Mouse (Mus musculus) mature B cell (primary cell): ENCODE measurements around the gene Clec3a.

Source experiments
- in situ Hi-C: fragments of 300-500 bp; cut with MboI; formaldehyde crosslinking; loops from 2 replicates; pipeline ENCODE4 v1.14.3; 2019

The Clec3a gene

DNA sequence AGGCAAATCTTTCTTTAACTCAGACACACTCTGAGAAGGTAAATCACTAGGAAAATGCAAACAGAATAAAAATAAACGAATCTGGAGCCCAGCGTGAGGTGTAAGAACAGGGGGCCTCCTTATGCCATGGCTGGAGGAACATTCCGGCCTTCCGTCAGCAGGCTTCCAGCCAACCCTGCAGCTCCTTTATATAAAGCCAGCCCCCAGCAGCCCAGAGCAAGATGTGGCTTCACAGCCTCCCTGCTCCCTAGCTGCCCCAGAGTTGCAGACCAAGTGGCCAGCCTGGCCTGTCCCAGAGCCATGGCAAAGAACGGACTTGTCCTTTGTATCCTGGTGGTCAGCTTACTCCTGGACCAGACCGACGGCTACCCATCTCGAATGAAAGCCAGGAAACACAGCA, at the start of gene Clec3a:
Gene Clec3a, plus strand, starts transcription at position 301 of the 400 bp plus-strand sequence.
- in situ Hi-C loops, result no loop called here

DNA sequence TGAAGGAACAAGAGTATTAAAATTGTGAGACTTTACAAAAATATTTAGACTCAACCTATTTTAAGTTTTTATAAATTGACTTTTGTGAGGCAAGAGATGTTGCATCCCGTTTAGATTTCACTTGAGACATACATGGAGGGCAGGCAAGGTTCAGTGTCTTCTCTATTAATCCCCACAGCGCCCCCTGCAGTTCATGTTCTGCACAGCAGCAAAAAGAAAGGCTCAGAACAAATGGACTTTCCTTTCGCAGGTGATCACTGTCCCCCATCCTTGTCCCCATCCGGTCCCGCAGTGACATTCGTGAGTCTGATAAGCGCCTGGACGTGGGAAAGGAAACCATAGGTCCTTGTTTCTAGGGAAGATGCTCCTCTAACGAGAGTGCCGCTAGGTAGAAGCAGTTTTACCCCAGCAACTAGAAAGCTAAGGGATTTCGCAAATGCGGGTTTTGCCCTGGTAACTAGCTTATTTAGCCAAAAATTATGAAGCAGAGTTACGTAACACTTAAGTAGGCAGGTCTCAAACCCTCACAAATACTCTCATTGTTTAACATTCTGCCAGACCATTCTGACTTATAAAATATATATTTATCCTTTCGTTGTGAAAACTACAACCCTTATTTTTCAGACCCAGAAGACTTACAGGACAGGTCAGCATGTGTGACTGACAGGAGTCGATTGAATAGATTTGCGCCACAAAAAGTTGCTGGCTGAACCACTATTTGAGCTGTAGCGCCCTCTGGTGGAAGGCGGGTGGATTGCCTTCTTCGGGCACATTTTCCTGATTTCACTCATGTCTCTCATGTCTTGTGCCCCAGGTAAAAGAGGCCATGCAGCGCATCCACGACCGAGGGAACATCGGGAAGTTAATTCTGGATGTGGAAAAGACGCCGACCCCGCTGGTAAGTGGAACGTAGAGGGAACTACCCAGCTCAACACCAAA, 48.6 kb upstream of the Clec3a start:
- in situ Hi-C loops, result no loop called here

DNA sequence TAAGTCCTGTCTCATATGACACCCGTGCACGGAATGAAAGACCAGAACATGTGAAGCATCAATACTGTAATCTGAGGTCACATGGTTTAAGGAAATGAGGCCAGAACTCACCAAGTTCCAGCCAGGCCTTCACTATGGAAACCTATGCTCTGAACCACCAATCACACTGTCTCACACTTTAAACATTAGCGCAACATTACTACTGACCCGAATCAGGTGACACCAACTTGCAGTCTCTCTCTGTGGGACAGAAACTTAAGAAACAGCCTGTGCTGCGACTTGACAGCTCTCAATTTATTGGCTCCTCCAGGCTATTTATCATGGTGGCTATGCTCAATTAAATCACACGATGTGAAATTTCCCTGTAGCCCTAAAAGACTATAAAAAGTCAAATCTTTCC, 43.5 kb upstream of the Clec3a start:
- in situ Hi-C loops, result no loop called here

DNA sequence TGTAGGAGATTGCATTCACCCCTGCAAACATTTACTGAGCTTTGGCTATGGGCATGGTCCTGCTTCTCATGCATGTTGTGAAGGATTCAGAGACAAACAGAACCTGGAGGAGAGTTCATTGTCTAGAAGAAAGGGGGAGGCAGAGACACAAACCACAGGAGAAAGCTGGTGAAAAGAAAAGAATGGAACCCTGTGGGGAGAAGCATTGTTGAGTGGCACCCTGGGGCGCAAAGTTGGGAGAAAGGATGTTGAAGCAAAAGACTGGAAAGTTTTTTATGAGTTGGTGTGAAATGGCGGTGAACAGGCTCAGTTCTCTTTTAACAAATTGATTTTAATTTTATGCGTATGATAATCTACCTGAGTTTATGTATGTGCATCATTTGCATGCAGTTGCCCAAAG, 33.7 kb upstream of the Clec3a start:
- in situ Hi-C loops, result no loop called here

DNA sequence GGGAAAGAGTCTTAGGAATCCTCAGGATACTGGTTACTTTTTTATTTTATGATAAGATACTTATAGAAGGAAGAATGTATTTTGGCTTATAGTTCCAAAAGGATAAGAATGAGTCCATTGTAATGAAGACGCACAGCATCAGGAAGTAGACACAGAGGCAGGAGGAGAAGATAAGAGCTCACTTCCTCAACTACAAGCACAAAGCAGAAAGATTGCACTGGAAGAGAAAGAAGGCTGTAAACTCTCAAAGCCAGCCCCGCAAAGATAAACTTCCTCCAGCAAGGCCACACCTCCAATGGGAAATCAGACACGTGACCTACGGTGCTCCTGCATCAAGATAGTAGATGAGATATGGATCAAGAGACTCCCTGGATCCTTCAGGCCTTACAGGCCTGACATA, 30.4 kb upstream of the Clec3a start:
- in situ Hi-C loops, result no loop called here

DNA sequence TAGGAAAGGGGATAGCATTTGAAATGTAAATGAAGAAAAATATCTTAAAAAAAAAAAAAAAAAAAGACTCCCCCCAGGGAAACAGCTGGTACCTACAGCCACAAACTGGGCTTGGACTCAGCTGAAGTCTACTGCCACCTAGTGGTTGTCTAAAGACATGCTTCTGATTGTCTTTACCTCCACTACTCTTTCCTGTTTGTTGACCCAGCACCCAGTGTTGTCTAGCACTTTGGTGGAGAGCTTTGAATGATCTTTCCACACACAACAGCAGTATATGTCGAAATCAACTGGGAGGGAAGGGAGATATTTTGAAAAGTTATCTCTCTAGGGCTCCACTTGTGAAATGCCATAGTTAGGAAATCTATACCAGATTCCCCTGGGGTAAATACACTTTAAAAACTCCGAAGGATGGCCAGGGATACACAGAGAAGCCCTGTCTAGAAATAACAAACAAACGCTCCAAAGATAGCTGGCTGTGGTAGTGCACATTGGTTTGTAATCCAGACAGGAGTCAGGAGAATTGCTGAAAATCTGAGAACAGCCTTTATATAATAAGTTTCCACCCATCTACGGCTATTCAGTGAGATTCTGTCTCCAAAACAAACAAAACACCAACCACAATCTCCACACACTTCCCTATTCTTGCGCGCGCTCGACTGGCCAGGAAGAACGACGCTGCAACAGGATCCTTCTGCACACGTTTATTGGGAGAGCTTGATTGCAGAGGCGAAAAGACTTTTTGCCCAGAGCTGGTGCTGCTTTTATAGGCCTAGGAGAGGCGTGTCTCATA, 27.2 kb upstream of the Clec3a start:
- in situ Hi-C loops, result no loop called here

DNA sequence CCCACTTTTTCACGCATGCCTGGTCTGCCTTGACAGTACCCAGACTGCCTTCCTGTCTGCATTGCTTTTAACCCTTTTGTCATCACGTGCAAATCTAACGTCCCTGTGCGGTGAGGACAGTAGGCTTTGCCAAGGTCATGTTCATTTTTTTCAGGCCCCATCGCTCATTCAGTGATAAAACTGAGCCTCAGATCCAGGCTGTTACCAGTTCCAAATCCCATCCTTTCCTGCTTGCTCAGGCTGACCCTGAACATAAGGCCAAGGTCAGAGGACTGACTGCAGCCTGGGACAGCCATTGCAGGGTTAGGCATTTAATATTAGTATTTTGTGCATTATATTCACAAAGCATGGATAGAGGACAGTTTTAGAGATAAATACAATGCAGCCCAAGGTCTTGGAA, 19.6 kb upstream of the Clec3a start:
- in situ Hi-C loops, result no loop called here

DNA sequence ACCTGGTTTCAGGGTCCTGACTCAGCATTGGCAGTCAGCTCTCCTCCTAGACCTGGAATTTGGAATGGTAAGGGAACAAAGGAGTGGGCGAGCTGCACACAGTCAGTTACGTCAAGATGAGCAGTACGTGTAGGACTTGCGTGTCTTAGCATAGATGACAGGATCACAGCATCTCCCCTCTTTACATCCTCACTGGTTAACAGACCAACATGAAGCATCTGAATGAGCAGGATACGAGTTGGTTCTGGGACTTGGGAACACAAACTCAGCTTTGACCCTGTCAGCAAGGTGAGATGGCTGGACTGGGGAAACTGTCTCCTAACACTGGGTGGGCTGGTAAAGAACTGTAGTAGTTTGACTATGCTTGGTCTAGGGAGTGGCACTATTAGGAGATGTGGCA, 18.6 kb upstream of the Clec3a start:
- in situ Hi-C loops, result no loop called here

DNA sequence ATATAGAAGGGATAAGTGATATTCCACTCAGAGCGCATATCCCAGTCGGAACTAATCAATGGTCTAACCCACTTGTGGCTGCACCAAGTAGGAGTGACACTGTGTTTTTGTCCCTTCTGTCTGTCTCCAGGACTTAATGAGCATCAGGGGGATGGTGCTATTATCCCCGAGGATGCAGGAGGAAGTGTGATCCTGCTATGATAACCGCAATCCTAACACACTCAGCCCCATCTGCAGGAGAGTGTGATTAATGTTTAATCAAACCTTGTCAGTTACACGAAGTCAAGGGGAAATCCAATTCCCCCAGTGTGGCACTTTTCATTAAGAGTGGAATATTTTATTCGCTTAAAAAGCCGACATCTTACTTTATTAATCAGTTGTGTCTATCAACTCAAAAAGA, 16.2 kb upstream of the Clec3a start:
- in situ Hi-C loops, result no loop called here

DNA sequence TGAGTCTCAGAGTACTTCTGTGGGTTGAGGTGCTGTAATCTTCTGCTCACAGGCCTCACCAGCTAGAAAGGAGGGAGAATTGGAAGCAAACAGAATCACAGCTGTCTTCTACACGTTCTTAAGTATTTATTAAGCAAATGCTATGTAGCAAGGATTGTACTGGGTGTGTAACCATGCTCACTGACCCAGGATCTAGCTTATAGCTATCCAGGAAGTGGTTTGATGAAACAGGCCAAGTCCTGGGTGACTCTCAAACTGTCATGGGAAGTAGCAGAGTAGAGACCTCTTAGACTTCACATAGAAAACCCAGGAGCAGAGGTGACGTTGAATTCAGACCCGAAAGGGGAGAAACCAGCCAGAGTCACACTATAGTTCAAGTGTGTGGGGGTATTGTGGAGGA, 6.5 kb upstream of the Clec3a start:
- in situ Hi-C loops, result no loop called here

DNA sequence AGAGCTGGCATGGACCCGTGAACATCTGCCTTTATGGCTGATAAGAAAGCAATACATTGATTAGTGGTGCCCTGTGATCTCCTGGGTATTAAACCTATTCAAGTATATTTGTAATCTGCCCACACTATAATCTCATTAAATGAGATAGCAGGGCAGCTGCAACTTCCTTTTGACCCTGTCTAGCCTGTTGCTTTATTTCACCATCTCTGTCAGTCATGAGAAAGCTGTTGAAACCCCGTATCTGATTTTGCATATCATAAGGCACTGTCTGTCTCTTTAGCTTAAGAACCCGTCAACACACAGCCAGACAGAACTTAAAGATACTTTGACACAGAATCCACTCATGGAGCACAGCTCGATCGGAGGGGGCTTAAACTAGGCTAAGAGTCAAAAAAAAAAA, 600 bp downstream of the Clec3a start:
- in situ Hi-C loops, result no loop called here

DNA sequence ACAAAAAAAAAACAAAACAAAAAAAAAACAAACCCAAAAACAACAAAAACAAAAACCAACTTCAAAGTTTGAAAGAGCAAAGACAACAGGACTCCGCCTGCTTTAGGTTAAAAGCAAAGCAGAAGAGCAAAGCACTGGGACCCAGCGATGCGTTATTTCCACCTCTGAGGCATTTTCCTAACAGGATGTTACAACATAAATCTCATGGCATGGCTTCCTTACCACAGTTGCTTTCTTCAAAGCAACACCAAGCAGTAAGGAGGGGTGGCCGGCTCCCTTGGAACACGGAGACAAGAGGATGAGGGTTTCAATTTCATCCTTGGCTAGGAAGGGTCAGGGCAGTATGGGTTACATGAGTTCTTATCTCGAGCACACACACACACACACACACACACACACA, 1.0 kb downstream of the Clec3a start:
- in situ Hi-C loops, result no loop called here

DNA sequence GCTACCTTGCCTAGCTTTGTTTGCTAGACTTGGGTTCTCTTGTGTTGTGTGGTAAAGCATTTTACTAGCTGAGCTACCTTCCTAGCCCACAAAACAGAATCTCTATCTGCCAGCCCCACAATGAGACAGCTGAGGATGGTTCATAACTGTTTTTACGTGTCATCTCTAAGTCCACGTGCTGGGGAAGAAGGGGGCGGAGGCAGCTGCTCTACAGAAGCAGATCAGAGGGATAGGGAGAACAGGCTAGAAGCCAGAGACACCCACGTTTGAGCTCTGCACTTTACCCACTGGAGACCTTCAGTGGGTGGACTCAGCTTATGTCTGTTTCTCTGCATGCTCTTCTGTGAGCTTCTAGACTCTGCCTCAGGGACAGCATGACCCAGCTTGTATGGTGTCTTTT, 3.7 kb downstream of the Clec3a start:
- in situ Hi-C loops, result no loop called here

DNA sequence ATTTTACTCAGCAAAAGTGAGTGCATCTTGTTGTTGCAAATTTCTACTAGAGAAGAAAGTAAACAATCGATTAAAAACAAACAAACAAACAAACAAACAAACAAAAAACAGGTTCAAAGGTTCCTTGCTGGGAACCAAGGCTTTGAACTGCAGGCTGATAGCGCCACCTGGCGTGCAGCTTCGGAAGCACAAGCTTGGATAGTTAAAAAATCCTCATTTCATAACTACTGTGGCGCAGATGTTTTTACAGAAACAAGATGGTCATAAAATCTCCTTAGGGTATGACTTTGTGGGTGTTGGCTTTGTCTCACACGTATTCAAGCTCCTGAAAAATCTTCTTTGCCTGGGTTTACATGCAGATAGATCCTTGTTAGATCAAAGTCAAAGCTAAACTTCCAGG, 20.4 kb downstream of the Clec3a start:
- in situ Hi-C loops, result loop anchor here (10.0 kb wide), 1 partner anchor 803 kb away; the partner anchor contains the start of gene Mon1b

DNA sequence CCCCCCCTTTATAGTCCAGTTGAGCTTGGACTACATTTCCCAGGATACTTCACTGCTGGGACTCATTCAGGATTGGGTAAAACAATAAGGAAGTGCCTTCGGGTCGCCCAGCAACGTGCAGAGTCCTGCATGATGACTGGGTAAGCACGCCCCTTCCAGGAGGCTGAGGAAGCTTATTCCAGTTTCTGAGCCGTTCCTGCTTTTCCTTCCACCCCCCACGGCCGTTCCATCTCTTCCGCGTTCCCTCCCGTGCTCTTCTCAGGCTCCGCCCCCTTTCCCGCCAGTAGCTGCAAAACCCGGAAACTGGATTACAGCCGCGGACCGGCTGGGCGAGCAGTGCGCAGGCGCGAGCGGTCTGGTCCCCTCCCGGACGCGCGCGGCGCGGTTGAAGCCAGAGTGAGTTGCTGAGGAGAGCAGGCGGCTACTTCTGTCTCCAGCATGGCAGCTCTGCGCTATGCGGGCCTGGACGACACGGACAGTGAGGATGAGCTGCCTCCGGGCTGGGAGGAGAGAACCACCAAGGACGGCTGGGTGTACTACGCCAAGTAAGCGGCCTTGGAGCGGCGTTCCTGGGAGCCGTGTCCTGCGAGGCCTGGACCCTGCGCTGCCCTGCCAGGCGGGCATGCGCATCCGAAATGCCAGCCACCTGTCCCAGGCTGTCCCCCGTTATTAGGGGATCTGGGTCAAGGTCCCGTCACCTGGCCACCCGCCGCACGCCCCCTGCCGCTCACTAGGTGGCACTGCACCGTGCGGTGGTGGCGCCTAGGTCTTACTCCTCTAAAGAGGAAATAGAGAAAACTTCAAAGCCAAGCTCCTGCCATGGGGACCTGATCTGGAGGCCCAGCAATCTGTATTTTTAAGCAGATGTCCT, 21.7 kb downstream of the Clec3a start, which contains the start of gene Wwox:
Gene Wwox, plus strand, starts transcription at position 322 of the 871 bp plus-strand sequence.
- in situ Hi-C loops, result loop anchor here (10.0 kb wide), 1 partner anchor 805 kb away; the partner anchor contains the start of gene Mon1b

DNA sequence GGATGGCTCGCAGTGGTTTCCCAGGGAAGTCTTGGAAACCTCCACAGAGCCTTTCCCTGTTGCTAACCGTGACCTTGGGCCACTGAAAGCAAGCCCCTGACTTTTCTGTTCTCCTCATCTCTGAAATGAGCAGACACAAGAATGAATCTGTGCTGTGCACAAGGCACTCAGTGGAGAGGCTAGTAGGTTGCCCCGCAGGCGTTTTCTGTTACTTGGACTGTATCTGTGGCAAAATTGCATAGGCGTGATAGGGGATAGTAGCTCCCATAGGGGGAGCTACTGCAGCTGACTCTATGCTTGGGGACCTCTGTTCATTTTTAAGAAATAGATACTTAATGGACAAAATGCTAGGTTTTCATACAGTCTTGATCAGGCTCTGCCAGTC, 22.3 kb downstream of the Clec3a start:
- in situ Hi-C loops, result no loop called here

DNA sequence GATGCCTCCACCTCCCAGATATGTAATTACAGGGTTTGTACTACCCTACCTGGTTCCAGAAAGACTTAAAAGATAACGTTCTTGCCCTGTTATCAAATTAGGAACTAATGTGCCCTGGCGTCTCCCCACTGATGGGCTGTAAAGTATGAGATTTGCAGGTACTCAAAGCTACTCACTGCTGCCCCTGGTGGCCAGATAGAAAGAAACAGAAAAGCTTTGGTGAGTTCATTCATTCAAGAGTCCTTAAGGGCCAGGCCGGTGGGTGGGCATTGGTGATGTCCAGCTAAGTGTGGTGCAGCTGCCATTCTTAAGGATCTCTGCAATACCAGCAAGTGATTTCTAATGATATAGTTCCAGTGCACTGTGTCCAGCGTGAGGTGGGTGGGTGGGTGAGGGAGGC, 23.7 kb downstream of the Clec3a start:
- in situ Hi-C loops, result no loop called here

DNA sequence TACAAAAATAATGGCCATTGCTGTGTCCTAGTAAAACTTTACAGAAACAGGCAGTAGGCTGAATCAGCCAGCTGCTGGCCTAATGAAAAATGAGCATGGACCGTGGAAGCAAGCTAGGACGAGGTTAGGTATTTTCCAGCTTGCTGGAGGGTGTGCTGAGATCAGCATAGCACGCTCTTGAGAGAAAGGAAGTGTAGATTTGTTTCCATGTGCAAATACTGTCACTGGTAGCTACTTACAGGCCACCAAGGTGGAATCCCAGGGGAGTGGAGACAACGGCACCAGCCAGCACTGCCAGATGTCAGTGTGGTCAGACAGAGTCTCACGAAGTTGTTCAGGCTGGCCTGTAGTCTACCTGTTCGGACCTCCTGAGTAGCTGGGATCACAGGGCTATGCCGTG, 29.0 kb downstream of the Clec3a start:
- in situ Hi-C loops, result no loop called here

DNA sequence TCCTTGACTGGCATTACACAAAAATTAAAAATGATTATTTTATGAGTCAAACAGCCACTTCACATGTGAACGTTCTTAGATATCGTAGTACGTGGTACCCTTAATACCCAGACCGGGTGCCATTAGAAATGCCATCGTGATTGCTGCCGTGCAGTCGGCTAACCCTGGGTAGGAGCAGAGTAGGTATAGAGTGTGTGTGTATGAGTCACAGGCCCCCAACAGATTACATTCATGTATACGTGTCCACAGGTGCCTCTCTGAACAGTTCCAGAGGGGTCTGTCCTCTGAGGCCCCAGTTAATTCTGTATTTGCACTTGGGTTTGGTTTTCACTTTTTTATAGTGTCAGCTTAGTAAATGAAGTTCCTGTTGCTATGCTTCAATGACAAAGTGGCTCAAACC, 34.4 kb downstream of the Clec3a start:
- in situ Hi-C loops, result loop anchor here (25.0 kb wide), 1 partner anchor 1985 kb away; no protein-coding TSS in a partner anchor

DNA sequence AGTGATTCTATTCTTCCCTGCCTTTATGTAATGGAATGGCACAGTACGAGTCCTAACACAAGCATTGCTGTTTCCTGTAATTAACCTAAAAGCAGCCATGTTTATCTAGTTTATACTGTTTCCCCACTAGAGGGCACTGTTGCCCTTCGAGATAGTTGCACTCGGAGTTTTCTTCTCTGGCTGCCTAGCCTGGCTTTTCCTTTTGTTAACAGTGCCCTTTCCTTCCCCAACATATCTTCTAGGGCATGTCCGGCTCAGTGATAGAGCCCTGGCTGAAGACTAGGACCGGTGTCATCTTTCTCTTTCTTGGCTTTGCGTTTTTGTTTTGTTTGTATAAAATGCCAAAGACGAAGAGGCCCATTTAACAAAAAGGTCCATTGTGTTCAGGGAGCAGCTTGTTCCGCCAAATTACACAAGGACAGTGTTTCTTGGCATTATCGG, 34.9 kb downstream of the Clec3a start:
- in situ Hi-C loops, result loop anchor here (25.0 kb wide), 1 partner anchor 1984 kb away; no protein-coding TSS in a partner anchor

DNA sequence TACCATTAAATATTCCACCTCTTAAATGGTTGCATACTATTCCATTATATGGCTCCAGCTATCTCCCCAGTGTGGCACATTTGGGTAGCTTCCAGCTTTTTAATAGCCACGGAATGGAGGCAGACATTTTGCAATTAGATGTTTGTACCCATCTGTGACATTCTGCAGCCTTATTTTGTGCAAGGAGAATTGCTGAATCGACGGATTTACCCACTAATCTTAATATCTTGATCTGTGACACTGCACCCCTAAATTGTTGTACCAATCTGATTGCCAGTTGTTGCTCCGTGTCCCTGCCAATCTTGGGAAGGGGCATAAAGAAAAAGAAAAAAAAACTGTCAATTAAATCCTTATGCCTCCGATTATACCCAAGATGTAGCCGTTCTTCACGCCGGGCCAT, 37.4 kb downstream of the Clec3a start:
- in situ Hi-C loops, result loop anchor here (25.0 kb wide), 1 partner anchor 1982 kb away; no protein-coding TSS in a partner anchor
